Comparison of ENCODE assay signal across 14 mouse cellular contexts in genomic region chr14:20298131-20298530, GRCm38 (mm10). TPM values are rescaled to one million over a fixed set of nuclear protein-coding genes. Genes with fewer than 3 reads are reported as not detected.
DNase-seq lines count a peak whose midpoint lies in the region; ATAC-seq and TF ChIP-seq lines count a peak whose summit lies in the region.
"Had no signal": no experiment of that assay in that cellular context is flagged by ENCODE, and none has a peak within 500 bp of the region (broad histone marks: within the 10 kb centered on the region; RNA-seq: fewer than 3 reads in every experiment).

No protein-coding gene starts in this region.

- no peak for TF ChIP-seq CTCF in CH12.LX (conservative IDR thresholded peaks at IDR 0.05 in 1 of 2, IDR thresholded peaks at IDR 0.05 in 1 of 2; ENCODE audit: low read depth in 2 of 2, low read length in 2 of 2)

- H3K9me3 ChIP-seq in heart, embryonic 12.5 days (replicated peaks): no peaks in the 10 kb centered on the region
- H3K9me3 ChIP-seq in CH12.LX (replicated peaks; ENCODE audit: low read length): no peaks in the 10 kb centered on the region
- H3K9me3 ChIP-seq: heart, embryonic 13.5 days; kidney, embryonic 15.5 days; limb, embryonic 13.5 days had no signal

- H3K4me2 ChIP-seq in heart, embryonic 12.5 days: no peak overlapping the region
- no peak overlapping the region for H3K4me2 ChIP-seq in CH12.LX (ENCODE audit: insufficient read depth, low read depth, poor library complexity, severe bottlenecking)
- H3K4me2 ChIP-seq: heart, embryonic 13.5 days; kidney, embryonic 15.5 days; limb, embryonic 13.5 days had no signal

- peaks cover 3% of the 10 kb centered on the region; the same call in 1 of the 2 replicates for H3K79me2 ChIP-seq in CH12.LX (replicated peaks; ENCODE audit: control insufficient read depth, extremely low read depth, insufficient read depth, poor library complexity, severe bottlenecking)

- no peak for ATAC-seq in heart, embryonic 12.5 days (ENCODE audit: insufficient number of reproducible peaks, low FRiP score)
- ATAC-seq in megakaryocyte progenitor cell, adult 5-6 weeks (replicated peaks; ENCODE audit: poor library complexity): no peak; the same call in 1 of the 2 replicates
- ATAC-seq: forebrain, embryonic 14.5 days; hindbrain, postnatal 0 days had no signal

- peaks cover 3% of the 10 kb centered on the region; the same call in 1 of the 2 replicates for H3K36me3 ChIP-seq in heart, embryonic 12.5 days
- peaks cover 1 to 8% of the 10 kb centered on the region in 2 experiments for H3K36me3 ChIP-seq in CH12.LX (replicated peaks in 1 of 2; ENCODE audit: control insufficient read depth in 1 of 2, insufficient read depth in 1 of 2, low read length in 1 of 2)

- in situ Hi-C loops in CH12.LX (cut with MboI; ENCODE audit: low pct_ligation_motif_present, low pct_unique_long_range_greater_than_20kb, low sequenced_read_pairs): no loop called here

- no peak overlapping the region for H3K4me3 ChIP-seq in heart, embryonic 12.5 days
- no peak overlapping the region for H3K4me3 ChIP-seq in CH12.LX (replicated peaks in 1 of 3; ENCODE audit: low read depth in 2 of 3, low read length in 2 of 3, poor library complexity in 1 of 3)
- H3K4me3 ChIP-seq: heart, embryonic 13.5 days; kidney, embryonic 15.5 days; limb, embryonic 13.5 days had no signal

- peaks cover 5% of the 10 kb centered on the region; the same call in 1 of the 2 replicates for H3K4me1 ChIP-seq in heart, embryonic 12.5 days (replicated peaks)
- H3K4me1 ChIP-seq in CH12.LX (ENCODE audit: control insufficient read depth in 1 of 2, insufficient read depth in 2 of 2): peaks cover 4 to 21% of the 10 kb centered on the region in 2 experiments

- peak; percentile 28 for TF ChIP-seq EP300 in CH12.LX (IDR thresholded peaks at IDR 0.05; ENCODE audit: low read length)

- no peak overlapping the region for H3K27ac ChIP-seq in heart, embryonic 12.5 days (ENCODE audit: poor library complexity, severe bottlenecking)
- H3K27ac ChIP-seq in CH12.LX (ENCODE audit: insufficient read depth, low read depth): no peak overlapping the region
- H3K27ac ChIP-seq: heart, embryonic 13.5 days; hindbrain, postnatal 0 days; kidney, embryonic 15.5 days; limb, embryonic 13.5 days had no signal

- no peak overlapping the region for H3K9ac ChIP-seq in heart, embryonic 12.5 days
- H3K9ac ChIP-seq in CH12.LX (ENCODE audit: insufficient read depth, low read depth): no peak overlapping the region
- H3K9ac ChIP-seq: heart, embryonic 13.5 days; kidney, embryonic 15.5 days; limb, embryonic 13.5 days had no signal

- TF ChIP-seq POLR2A in CH12.LX (IDR thresholded peaks at IDR 0.05; ENCODE audit: low read depth, low read length): no peak

- no peak for TF ChIP-seq RAD21 in CH12.LX (IDR thresholded peaks at IDR 0.05; ENCODE audit: low read depth, low read length)

- DNase-seq in heart, adult 9 months (ENCODE audit: low spot score in 2 of 2): peak; percentile 42 to 61
- no peak for DNase-seq in CH12.LX (ENCODE audit: extremely low read depth)
- DNase-seq in adrenal gland, postnatal 14 days: peak; percentile 41
- DNase-seq in lung, postnatal 36 days: peak; percentile 67
- DNase-seq in kidney, adult 8-10 months: no peak
- DNase-seq: cerebellum, adult 9-11 months had no signal

- WGBS in heart, embryonic 12.5 days: 82% methylated on average over 3 of the region's 3 CpGs

- H3K27me3 ChIP-seq in heart, embryonic 12.5 days (replicated peaks): no peaks in the 10 kb centered on the region
- no peaks in the 10 kb centered on the region for H3K27me3 ChIP-seq in CH12.LX (replicated peaks)
- H3K27me3 ChIP-seq: heart, embryonic 13.5 days; kidney, embryonic 15.5 days; limb, embryonic 13.5 days had no signal

- dilution Hi-C loops in CH12.LX (cut with MboI; ENCODE audit: extremely low pct_ligation_motif_present, extremely low pct_unique_long_range_greater_than_20kb, low sequenced_read_pairs): no loop called here

TF ChIP-seq in CH12.LX, 34 proteins besides CTCF, POLR2A, EP300 and RAD21:
- TF ChIP-seq TBP (conservative IDR thresholded peaks at IDR 0.05; ENCODE audit: low read depth, low read length): no peak
- no peak for TF ChIP-seq ZNF384 (IDR thresholded peaks at IDR 0.05; ENCODE audit: low read depth, low read length)
- TF ChIP-seq HCFC1 (IDR thresholded peaks at IDR 0.05; ENCODE audit: low read depth, low read length): no peak
- no peak for TF ChIP-seq NELFE (IDR thresholded peaks at IDR 0.05; ENCODE audit: low read depth, low read length)
- no peak for TF ChIP-seq KAT2A (IDR thresholded peaks at IDR 0.05; ENCODE audit: insufficient replicate concordance, low read length)
- TF ChIP-seq ETS1 (conservative IDR thresholded peaks at IDR 0.05; ENCODE audit: low read depth, low read length): no peak
- TF ChIP-seq MEF2A (IDR thresholded peaks at IDR 0.05; ENCODE audit: borderline replicate concordance, low read depth, low read length): 0 out of 2 replicates have a peak, but pooled peaks have one; percentile 42

RNA-seq across cellular contexts. Expression of gene Nudt13, which starts 3.6 kb away (rescaled TPM):
- polyA plus RNA-seq in heart, embryonic 12.5 days (2016; fragmentation: Nextera tagmentation; extraction: Ambion mirVana): 10.9 and 16.4 TPM in 2 replicates
- total RNA-seq in CH12.LX (2012; rRNA removed) (11.2 and 14.8 TPM in 2 replicates), CH12.LX (2014; rRNA removed) (10.9 and 12.9 TPM in 2 replicates)
- polyA plus RNA-seq in CH12.LX (2012; ENCODE audit: insufficient read length, low read depth): 11.1 and 11.4 TPM in 2 replicates
- total RNA-seq in adrenal gland, postnatal 14 days (2021): 49.0 and 51.9 TPM in 2 replicates
- total RNA-seq in megakaryocyte progenitor cell, adult 5-6 weeks (2015): 8.2 and 10.0 TPM in 2 replicates
- 10.8 and 11.9 TPM in 2 replicates for total RNA-seq in megakaryocyte progenitor cell, adult 5-6 weeks (2017)

RNA-seq across cellular contexts. Expression of gene Kcnk16, which starts 29.1 kb away (rescaled TPM):
- polyA plus RNA-seq in heart, embryonic 12.5 days (2016; fragmentation: Nextera tagmentation; extraction: Ambion mirVana): not detected in 2 replicates
- not detected in 2 replicates for total RNA-seq in CH12.LX (2012; rRNA removed)
- not detected in 2 replicates for total RNA-seq in CH12.LX (2014; rRNA removed)
- polyA plus RNA-seq in CH12.LX (2012; ENCODE audit: insufficient read length, low read depth): not detected in 2 replicates
- not detected in 2 replicates for total RNA-seq in adrenal gland, postnatal 14 days (2021)
- total RNA-seq in megakaryocyte progenitor cell, adult 5-6 weeks (2015): not detected in 2 replicates
- not detected in 2 replicates for total RNA-seq in megakaryocyte progenitor cell, adult 5-6 weeks (2017)
- total RNA-seq: ES-E14; hindbrain, postnatal 0 days had no signal
- polyA plus RNA-seq: forebrain, embryonic 14.5 days; hindbrain, postnatal 0 days; kidney, embryonic 15.5 days; limb, embryonic 13.5 days had no signal

RNA-seq across cellular contexts. Expression of gene Ecd, which starts 49.8 kb away (rescaled TPM):
- 37.4 and 37.5 TPM in 2 replicates for polyA plus RNA-seq in heart, embryonic 12.5 days (2016; fragmentation: Nextera tagmentation; extraction: Ambion mirVana)
- 61.4 and 72.5 TPM in 2 replicates for total RNA-seq in CH12.LX (2012; rRNA removed)
- total RNA-seq in CH12.LX (2014; rRNA removed): 105 TPM in 2 replicates
- 98.3 and 112 TPM in 2 replicates for polyA plus RNA-seq in CH12.LX (2012; ENCODE audit: insufficient read length, low read depth)
- total RNA-seq in adrenal gland, postnatal 14 days (2021): 39.2 and 46.9 TPM in 2 replicates
- 44.2 and 45.9 TPM in 2 replicates for total RNA-seq in megakaryocyte progenitor cell, adult 5-6 weeks (2015)
- 67.3 and 71.2 TPM in 2 replicates for total RNA-seq in megakaryocyte progenitor cell, adult 5-6 weeks (2017)

RNA-seq across cellular contexts. Expression of gene Fam149b, which starts 49.8 kb away (rescaled TPM):
- polyA plus RNA-seq in heart, embryonic 12.5 days (2016; fragmentation: Nextera tagmentation; extraction: Ambion mirVana): 25.7 and 29.2 TPM in 2 replicates
- total RNA-seq in CH12.LX (2012; rRNA removed) (15.8 and 16.7 TPM in 2 replicates), CH12.LX (2014; rRNA removed) (19.3 and 21.9 TPM in 2 replicates)
- 19.8 and 20.0 TPM in 2 replicates for polyA plus RNA-seq in CH12.LX (2012; ENCODE audit: insufficient read length, low read depth)
- total RNA-seq in adrenal gland, postnatal 14 days (2021): 35.6 and 40.0 TPM in 2 replicates
- 21.1 and 30.8 TPM in 2 replicates for total RNA-seq in megakaryocyte progenitor cell, adult 5-6 weeks (2015)
- 21.9 and 26.6 TPM in 2 replicates for total RNA-seq in megakaryocyte progenitor cell, adult 5-6 weeks (2017)

Comparison
In these comparisons a context has a peak if more than half of its experiments do, and no peak if none do; other contexts are left out.
1. DNase-seq: peak in heart, adult 9 months (2 of 2), adrenal gland, postnatal 14 days (single experiment) and lung, postnatal 36 days (single experiment); none in CH12.LX (single experiment) and kidney, adult 8-10 months (0 of 2).